Mouse (Mus musculus): Measurements from ENCODE around the gene Itgb4. TPM values are rescaled to one million over a fixed set of nuclear protein-coding genes. Genes with fewer than 3 reads are reported as not detected.
A peak's percentile ranks its signal among the peaks of the same experiment; 100 is the strongest.

The Itgb4 gene
- 2.6 and 3.4 TPM in 2 replicates for polyA plus RNA-seq (2015; fragmentation: Nextera tagmentation; extraction: Ambion mirVana)

DNA sequence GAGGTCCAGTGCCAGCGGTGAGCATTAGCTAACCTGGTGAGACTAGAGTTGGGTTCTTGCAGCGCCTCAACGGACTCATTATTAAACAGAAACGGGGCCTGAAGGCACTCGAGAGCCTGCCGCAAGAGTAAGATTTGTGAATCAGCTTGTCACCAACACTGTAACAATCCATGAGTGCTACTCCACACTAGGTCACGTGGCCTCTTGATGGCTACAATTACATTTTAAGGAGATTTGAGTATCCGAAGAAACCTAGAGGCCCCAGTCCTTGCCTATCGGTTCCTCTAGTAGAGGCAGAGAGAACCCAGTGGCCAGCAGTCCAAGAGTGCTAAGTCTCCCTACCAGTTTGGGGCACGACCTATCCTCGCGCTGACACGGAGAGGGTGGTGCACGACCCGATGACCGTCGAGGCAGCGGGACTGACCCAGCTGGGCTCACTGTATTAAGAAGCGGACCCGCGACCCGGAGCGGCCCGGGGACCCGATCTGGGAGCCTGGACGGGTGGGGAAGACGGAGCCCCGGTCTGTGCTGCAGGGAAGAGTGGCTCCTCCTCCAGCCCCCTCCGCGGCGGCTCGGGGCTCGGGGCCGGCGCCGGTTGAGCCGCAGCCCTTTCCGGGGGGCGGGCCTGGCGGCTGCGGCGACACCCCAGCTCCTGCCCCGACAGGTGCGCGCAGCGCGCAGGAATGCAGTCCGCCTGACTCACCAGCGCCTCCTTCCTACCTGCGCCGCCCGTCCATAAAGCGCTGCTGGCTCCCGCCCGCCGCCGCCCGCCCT lies at the start of gene Itgb4:
Gene Itgb4 (plus strand): TSS at position 401 of the 774 bp plus-strand sequence.
- H3K27me3 ChIP-seq: peaks cover 79% of the 10 kb centered on the region
- WGBS: 7% methylated on average over 57 of the region's 58 CpGs

DNA sequence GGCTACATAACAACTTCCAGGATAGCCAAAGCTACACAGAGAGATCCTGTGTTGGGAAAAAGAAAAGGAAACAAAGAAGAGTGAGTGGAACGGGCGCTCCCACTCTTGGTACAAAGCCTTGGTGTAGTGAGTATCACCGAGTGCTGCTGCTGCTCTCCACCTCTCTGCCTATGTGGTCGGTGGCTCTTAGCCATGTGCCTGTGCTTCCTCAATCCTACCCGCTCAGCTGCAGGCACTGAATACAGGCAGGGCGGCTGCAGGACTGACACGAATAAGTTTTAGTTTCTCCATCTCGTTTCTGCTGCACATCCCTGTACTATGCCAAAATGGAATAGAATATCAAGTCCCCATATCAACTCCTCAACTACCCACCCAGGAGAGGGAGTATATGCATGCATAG lies 45.5 kb upstream of the Itgb4 start:
- no peaks in the 10 kb centered on the region for H3K27me3 ChIP-seq
- H3K4me3 ChIP-seq: no peak overlapping the region
- H3K4me1 ChIP-seq: peaks cover 11% of the 10 kb centered on the region
- 87% methylated on average over 8 of the region's 8 CpGs for WGBS
- H3K27ac ChIP-seq: no peak overlapping the region
- H3K9me3 ChIP-seq: no peaks in the 10 kb centered on the region
- ATAC-seq (ENCODE audit: borderline replicate concordance, extremely low read depth, low FRiP score, low TSS enrichment): no peak
- H3K36me3 ChIP-seq: peaks cover 22% of the 10 kb centered on the region; the same call in 1 of the 2 replicates
- H3K4me2 ChIP-seq: no peak overlapping the region
- H3K9ac ChIP-seq: no peak overlapping the region

More for the DNA sequence above, at the start of gene Itgb4:
- Histone ChIP-seq H3K36me3 (no peaks in the 10 kb centered on the region), H3K4me2 (peak within 1 kb of the TSS; percentile 79), H3K4me3 (peak within 1 kb of the TSS; percentile 45), H3K27ac (peak within 1 kb of the TSS; percentile 47; the same call in 1 of the 2 replicates), H3K9ac (peak within 1 kb of the TSS; percentile 29), H3K9me3 (no peaks in the 10 kb centered on the region), H3K4me1 (peaks cover 17% of the 10 kb centered on the region)
- peak; percentile 73 for ATAC-seq (ENCODE audit: borderline replicate concordance, extremely low read depth, low FRiP score, low TSS enrichment)

DNA sequence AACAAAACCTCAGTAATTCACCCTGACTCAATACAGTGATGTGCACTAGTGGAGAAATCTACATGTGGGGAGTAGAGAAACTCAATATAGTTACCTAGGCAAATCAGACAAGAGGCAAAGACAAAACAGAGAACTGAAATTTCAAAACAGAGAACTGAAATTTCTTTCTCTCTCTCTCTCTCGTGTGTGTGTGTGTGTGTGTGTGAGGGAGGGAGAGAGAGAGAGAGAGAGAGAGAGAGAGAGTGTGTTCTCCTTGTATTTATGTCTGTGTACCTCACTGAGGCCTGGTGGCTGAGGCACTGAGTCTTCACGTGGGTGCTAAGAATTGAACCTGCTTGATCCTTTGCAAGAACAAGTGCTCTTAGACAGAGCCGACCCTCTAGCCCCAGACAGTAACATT lies 44.7 kb upstream of the Itgb4 start:
- Histone ChIP-seq H3K4me3 (no peak overlapping the region), H3K4me2 (no peak overlapping the region), H3K9ac (no peak overlapping the region), H3K4me1 (peaks cover 19% of the 10 kb centered on the region), H3K9me3 (no peaks in the 10 kb centered on the region), H3K27me3 (no peaks in the 10 kb centered on the region), H3K36me3 (peaks cover 18% of the 10 kb centered on the region; the same call in 1 of the 2 replicates), H3K27ac (no peak overlapping the region)
- no peak for ATAC-seq (ENCODE audit: borderline replicate concordance, extremely low read depth, low FRiP score, low TSS enrichment)
- 71% methylated on average over 3 of the region's 3 CpGs for WGBS

DNA sequence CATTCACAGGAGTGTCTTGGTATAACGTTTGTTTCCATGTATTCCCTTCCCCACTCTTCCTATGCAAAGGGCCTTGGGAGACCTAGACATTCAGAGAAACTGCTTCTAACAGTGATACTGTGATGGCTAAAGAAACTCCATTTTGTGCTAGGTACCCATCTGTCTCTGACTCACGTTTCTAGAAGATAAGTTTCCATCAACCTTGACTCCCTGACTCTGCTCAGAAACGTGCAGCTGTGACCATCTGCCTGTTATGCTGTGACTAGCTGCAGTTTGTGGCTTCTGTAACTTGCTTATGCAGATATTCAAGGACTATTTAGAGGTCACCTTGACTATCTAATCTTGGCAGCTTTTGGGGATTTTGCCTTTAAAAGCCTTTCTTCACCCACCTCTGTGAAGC lies 43.3 kb upstream of the Itgb4 start:
- H3K36me3 ChIP-seq: peaks cover 23% of the 10 kb centered on the region; the same call in 1 of the 2 replicates
- WGBS: 66% methylated on average over 3 of the region's 3 CpGs
- H3K27me3 ChIP-seq: no peaks in the 10 kb centered on the region
- H3K9me3 ChIP-seq: no peaks in the 10 kb centered on the region
- no peak overlapping the region for H3K27ac ChIP-seq
- peaks cover 20% of the 10 kb centered on the region for H3K4me1 ChIP-seq
- H3K9ac ChIP-seq: no peak overlapping the region
- ATAC-seq (ENCODE audit: borderline replicate concordance, extremely low read depth, low FRiP score, low TSS enrichment): no peak
- no peak overlapping the region for H3K4me3 ChIP-seq
- no peak overlapping the region for H3K4me2 ChIP-seq

DNA sequence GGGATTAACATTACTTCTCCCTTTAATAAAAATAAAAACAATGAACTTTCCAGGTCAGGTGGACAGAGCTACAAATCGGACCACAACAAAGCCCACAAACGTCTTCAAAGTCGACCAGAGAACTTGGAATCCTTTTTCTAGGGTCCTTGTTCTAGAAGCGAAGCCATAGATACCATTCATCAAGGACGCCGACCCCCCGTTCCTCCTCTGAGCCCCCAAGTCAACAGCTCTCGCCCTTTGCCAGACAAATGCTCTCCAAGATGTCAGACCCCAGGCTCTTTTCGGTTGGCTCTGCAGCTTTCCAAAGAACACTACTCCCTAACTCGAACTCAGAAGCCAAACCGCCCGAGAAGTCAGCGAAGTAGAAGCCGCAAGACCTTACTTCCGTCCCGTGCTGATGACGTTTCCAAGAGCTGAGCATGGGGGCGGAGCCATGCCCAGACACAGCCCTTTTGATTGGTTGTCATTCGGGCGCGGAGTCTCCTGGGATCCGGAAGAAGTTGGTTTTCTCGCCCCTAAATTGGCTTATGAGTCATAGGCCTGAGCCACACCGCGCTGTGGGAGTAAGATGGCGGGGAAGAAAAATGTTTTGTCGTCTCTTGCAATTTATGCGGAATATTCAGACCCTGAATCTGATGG lies 41.3 kb upstream of the Itgb4 start, which contains the start of the genes Sap30bp and Recql5:
Gene Sap30bp (plus strand): TSS at position 175 of the 639 bp plus-strand sequence.
Gene Recql5 (minus strand): TSS at position 370 of the 639 bp plus-strand sequence.
- no peaks in the 10 kb centered on the region for H3K9me3 ChIP-seq
- peak within 1 kb of the TSS; percentile 15; the same call in 1 of the 2 replicates for H3K27ac ChIP-seq
- peaks cover 22% of the 10 kb centered on the region for H3K36me3 ChIP-seq
- H3K9ac ChIP-seq: peak within 1 kb of the TSS; percentile 77
- H3K27me3 ChIP-seq: no peaks in the 10 kb centered on the region
- peaks cover 20% of the 10 kb centered on the region for H3K4me1 ChIP-seq
- H3K4me2 ChIP-seq: peak within 1 kb of the TSS; percentile 85
- WGBS: under 1% methylated on average over 28 of the region's 28 CpGs
- H3K4me3 ChIP-seq: peak within 1 kb of the TSS; percentile 94
- ATAC-seq (ENCODE audit: borderline replicate concordance, extremely low read depth, low FRiP score, low TSS enrichment): peak; percentile 100

DNA sequence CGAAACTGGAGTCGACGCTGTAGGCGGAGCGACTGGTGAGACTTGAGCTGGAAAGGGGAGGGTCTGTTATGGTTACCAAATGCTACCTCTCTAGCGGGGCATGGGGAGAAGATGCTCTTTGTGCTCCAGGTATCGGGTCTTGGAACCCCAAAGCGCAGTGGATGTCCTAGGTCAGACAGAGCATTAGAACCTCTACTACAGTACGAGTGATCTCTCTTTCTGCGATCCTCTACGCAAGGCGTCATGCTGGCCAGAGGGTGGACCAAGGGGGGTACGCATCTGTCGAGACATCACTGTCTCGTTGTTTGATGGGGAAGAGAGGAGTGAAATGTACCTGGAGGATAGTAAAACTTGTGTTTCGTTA lies 40.8 kb upstream of the Itgb4 start:
- WGBS: 1% methylated on average over 16 of the region's 16 CpGs
- Histone ChIP-seq H3K4me3 (peak overlapping the region; percentile 94), H3K27ac (peak overlapping the region; percentile 15; the same call in 1 of the 2 replicates), H3K9ac (peak overlapping the region; percentile 77), H3K36me3 (peaks cover 24% of the 10 kb centered on the region), H3K9me3 (no peaks in the 10 kb centered on the region), H3K27me3 (no peaks in the 10 kb centered on the region), H3K4me1 (peaks cover 20% of the 10 kb centered on the region), H3K4me2 (peak overlapping the region; percentile 85)
- ATAC-seq (ENCODE audit: borderline replicate concordance, extremely low read depth, low FRiP score, low TSS enrichment): peak; percentile 40

DNA sequence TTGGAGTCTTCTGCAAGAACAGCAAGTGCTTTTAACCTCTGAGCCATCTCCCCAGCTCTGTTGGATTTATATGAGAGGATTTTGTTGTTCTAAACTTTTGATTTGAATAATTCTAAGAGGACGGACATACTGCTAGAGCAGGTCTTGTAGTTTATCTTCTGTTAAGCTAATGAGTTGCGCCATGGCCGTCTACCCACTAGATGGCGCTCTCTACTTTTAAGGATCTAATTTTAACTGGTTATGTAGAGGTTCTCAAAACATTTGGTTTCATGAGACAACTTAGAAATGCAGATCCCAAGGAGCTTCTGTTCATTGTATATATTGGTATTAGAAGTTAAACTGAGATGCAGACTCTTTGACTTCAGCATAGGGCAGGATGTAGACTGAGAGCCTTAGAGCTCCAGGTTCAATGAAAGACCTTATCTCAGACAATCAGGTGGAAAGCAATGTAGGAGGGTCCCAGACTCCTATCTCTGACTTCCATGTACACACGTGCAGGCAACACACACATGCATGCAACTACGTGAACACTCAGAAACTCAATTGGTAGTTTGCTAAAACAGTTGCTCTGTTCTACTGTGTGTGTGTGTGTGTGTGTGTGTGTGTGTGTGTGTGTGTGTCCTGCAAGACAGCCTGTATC lies 34.7 kb upstream of the Itgb4 start:
- WGBS: 33% methylated on average over 6 of the region's 6 CpGs
- Histone ChIP-seq H3K36me3 (peaks cover 70% of the 10 kb centered on the region), H3K4me2 (no peak overlapping the region), H3K9ac (no peak overlapping the region), H3K4me3 (no peak overlapping the region), H3K27me3 (no peaks in the 10 kb centered on the region), H3K9me3 (no peaks in the 10 kb centered on the region), H3K4me1 (peaks cover 1% of the 10 kb centered on the region), H3K27ac (no peak overlapping the region)
- no peak for ATAC-seq (ENCODE audit: borderline replicate concordance, extremely low read depth, low FRiP score, low TSS enrichment)

DNA sequence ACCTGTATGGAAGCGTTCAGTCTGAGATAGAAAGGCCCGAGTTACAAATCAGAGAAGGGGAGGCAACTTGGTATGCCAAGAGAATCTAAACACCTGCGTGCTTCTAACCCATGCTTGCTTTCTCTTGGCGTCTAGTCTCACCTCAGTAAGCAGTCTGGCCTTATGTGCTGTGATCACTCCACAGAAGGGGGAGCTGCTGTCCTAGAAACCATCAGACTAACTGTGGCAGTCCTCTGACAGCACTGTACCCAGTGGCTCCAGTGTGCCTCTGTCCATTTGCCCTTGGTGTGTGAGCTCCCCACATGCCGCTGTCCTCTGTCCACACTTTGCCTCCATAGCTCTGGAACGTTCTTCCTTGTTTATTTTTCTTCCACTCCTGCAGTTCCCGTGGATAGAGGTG lies 32.5 kb upstream of the Itgb4 start:
- Histone ChIP-seq H3K9ac (no peak overlapping the region), H3K4me2 (no peak overlapping the region), H3K4me1 (no peaks in the 10 kb centered on the region), H3K27ac (no peak overlapping the region), H3K4me3 (no peak overlapping the region), H3K27me3 (no peaks in the 10 kb centered on the region), H3K36me3 (peaks cover 69% of the 10 kb centered on the region), H3K9me3 (no peaks in the 10 kb centered on the region)
- 64% methylated on average over 7 of the region's 7 CpGs for WGBS
- no peak for ATAC-seq (ENCODE audit: borderline replicate concordance, extremely low read depth, low FRiP score, low TSS enrichment)

DNA sequence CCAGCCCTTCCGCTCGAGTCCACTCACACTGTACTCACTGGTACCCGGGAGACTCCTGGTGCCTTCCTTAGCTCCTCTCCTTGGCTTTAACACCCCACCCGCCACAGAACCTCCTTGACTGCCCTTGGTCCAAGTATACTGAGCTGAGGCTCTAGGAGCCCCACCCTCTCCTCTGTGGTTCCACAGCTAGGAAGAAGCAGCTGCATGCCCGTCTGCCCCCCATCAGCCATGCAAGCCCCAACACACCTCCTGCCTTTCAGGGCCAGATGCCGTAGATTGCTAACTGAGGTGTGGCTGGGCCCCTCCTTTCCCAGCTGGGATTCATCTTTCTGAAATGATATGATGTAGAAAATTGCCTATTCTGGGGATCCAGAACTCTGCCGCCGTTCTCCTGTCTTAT lies 29.3 kb upstream of the Itgb4 start:
- H3K4me3 ChIP-seq: no peak overlapping the region
- H3K9ac ChIP-seq: no peak overlapping the region
- H3K9me3 ChIP-seq: no peaks in the 10 kb centered on the region
- ATAC-seq (ENCODE audit: borderline replicate concordance, extremely low read depth, low FRiP score, low TSS enrichment): no peak
- peaks cover 51% of the 10 kb centered on the region for H3K36me3 ChIP-seq
- H3K4me1 ChIP-seq: no peaks in the 10 kb centered on the region
- H3K27me3 ChIP-seq: no peaks in the 10 kb centered on the region
- H3K4me2 ChIP-seq: no peak overlapping the region
- H3K27ac ChIP-seq: no peak overlapping the region
- WGBS: 92% methylated on average over 8 of the region's 8 CpGs

DNA sequence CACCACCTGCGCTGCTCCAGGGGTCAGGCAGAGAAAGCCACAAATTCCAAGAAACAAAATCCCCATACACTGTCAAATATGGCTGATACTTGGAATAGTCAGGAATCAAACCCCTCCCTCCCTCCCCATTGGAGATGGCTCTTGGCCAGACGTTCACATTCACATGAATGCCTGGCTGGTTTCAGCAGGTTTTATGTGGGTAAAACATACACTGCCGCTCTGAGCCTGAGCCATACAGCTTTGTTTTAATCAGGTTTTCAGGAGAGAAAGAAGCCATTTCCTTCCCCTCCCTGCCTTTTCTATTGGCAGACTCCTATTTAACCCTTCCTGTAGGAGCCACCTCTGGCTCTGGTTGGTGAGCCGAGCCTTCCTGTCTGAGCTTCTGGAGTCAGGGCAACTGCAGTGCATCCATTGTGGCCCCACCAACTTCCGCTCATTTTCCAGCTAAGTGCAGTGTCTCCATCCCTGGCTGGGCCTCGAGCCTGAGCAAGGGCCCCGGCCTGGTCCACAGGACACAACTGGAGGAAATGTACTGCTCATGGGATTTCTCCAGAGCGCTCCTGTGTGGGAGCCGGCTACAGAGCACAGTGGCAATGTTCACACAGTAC lies 28.2 kb upstream of the Itgb4 start:
- no peak for ATAC-seq (ENCODE audit: borderline replicate concordance, extremely low read depth, low FRiP score, low TSS enrichment)
- 84% methylated on average over 9 of the region's 9 CpGs for WGBS
- no peak overlapping the region for H3K4me2 ChIP-seq
- H3K27ac ChIP-seq: 0 out of 2 replicates have a peak overlapping the region, but pooled peaks have one; percentile 10
- peaks cover 51% of the 10 kb centered on the region for H3K36me3 ChIP-seq
- no peak overlapping the region for H3K4me3 ChIP-seq
- no peaks in the 10 kb centered on the region for H3K4me1 ChIP-seq
- H3K27me3 ChIP-seq: no peaks in the 10 kb centered on the region
- no peak overlapping the region for H3K9ac ChIP-seq
- no peaks in the 10 kb centered on the region for H3K9me3 ChIP-seq

DNA sequence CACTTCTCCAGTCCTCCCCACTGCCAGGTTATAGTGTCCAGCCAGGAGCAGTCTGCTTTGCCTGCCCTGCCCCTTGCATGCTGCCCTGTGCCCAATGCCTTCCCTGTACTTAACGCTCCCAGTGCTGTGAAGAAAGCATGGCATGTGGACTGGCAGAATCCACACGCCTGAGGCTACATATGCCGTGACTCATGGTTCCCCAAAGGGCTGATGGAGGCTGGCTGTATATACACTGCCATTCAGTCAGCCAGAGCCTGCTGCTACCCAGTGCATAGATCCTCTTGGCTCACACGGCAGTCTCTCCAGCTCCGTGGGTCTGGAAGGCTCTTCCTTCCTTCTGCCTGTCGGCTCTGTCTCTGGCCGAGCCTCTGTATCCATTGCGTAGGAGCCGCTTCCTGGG lies 26.2 kb upstream of the Itgb4 start:
- Histone ChIP-seq H3K9me3 (no peaks in the 10 kb centered on the region), H3K9ac (no peak overlapping the region), H3K36me3 (peaks cover 52% of the 10 kb centered on the region), H3K4me1 (no peaks in the 10 kb centered on the region), H3K4me2 (no peak overlapping the region), H3K27ac (no peak overlapping the region), H3K4me3 (no peak overlapping the region), H3K27me3 (no peaks in the 10 kb centered on the region)
- WGBS: 87% methylated on average over 9 of the region's 9 CpGs
- no peak for ATAC-seq (ENCODE audit: borderline replicate concordance, extremely low read depth, low FRiP score, low TSS enrichment)
